Mouse (Mus musculus): Measurements from ENCODE around the gene Hnrnpf.

GRCm38 (mm10) chr6:117871034-117871433, 29.1 kb upstream of the Hnrnpf start:
- TF ChIP-seq CTCF (conservative IDR thresholded peaks at IDR 0.05; ENCODE audit: insufficient read depth, insufficient read length, low read depth, low read length) (no peak), POLR2A (IDR thresholded peaks at IDR 0.05; ENCODE audit: low read depth, low read length) (no peak)

All from kidney, adult 2 months (tissue).